8 mouse cellular contexts compared by ENCODE assay signal in genomic region chr4:127235742-127236487, GRCm38 (mm10). TPM values are rescaled to one million over a fixed set of nuclear protein-coding genes. Genes with fewer than 3 reads are reported as not detected.
DNase-seq lines count a peak whose midpoint lies in the region; ATAC-seq and TF ChIP-seq lines count a peak whose summit lies in the region.

No protein-coding gene starts in this region.

- peak overlapping the region; percentile 51 for H3K4me3 ChIP-seq in forebrain, postnatal 0 days (ENCODE audit: low read depth, low read length)

- peak overlapping the region; percentile 67 for H3K9ac ChIP-seq in forebrain, postnatal 0 days

- no peaks in the 10 kb centered on the region for H3K27me3 ChIP-seq in forebrain, postnatal 0 days (ENCODE audit: insufficient read depth, low read length)

- DNase-seq in NIH3T3 (ENCODE audit: low read depth) = peak; percentile 83
- peak; percentile 84 for DNase-seq in cerebellum, adult 11-12 months
- peak; percentile 89 for DNase-seq in forebrain, postnatal 0 days
- peak; percentile 89 to 92 for DNase-seq in layer of hippocampus, postnatal 10 days (ENCODE audit: low spot score in 2 of 2)
- DNase-seq in lung, postnatal 36 days = peak; percentile 93
- DNase-seq in retina, embryonic 14.5 days (ENCODE audit: low spot score) = peak; percentile 96
- DNase-seq in urinary bladder, adult 18-20 months (ENCODE audit: low spot score in 2 of 2) = peak; percentile 51 to 83

- no peaks in the 10 kb centered on the region for H3K9me3 ChIP-seq in forebrain, postnatal 0 days (ENCODE audit: low read length)

- peaks cover 18% of the 10 kb centered on the region for H3K4me1 ChIP-seq in forebrain, postnatal 0 days (ENCODE audit: insufficient read depth)

- H3K36me3 ChIP-seq in forebrain, postnatal 0 days (ENCODE audit: insufficient read depth) = no peaks in the 10 kb centered on the region; the same call in 1 of the 2 replicates

- H3K4me2 ChIP-seq in forebrain, postnatal 0 days (ENCODE audit: low read depth) = peak overlapping the region; percentile 98

- WGBS in forebrain, postnatal 0 days = 2% methylated on average over 67 of the region's 67 CpGs

- peak; percentile 63 for TF ChIP-seq CTCF in forebrain, postnatal 0 days (IDR thresholded peaks at IDR 0.05; ENCODE audit: low read depth)

- peak overlapping the region; percentile 75 for H3K27ac ChIP-seq in forebrain, postnatal 0 days (ENCODE audit: low read depth, low read length)

- peak; percentile 74 for ATAC-seq in forebrain, postnatal 0 days
- ATAC-seq in hematopoietic stem cell, adult 5-6 weeks (replicated peaks in 1 of 2; ENCODE audit: insufficient read depth in 1 of 2, low FRiP score in 2 of 2, low TSS enrichment in 1 of 2, low read depth in 1 of 2, poor library complexity in 2 of 2, severe bottlenecking in 2 of 2) = peak; percentile 74 to 84

RNA-seq across cellular contexts. Expression of gene Smim12, which starts 7.7 kb away (rescaled TPM):
- 30.2 and 43.8 TPM in 2 replicates for total RNA-seq in forebrain, postnatal 0 days (2014; rRNA removed)
- 61.4 and 64.8 TPM in 2 replicates for polyA plus RNA-seq in forebrain, postnatal 0 days (2015; fragmentation: Nextera tagmentation; extraction: Ambion mirVana)
- 28.2 and 32.8 TPM in 2 replicates for total RNA-seq in hematopoietic stem cell, adult 5-6 weeks (2017)
- 10 to 100 TPM; 41.1 to 45.5 TPM for total RNA-seq in layer of hippocampus, postnatal 10 days (2021)

Comparison
In these comparisons a context has a peak if more than half of its experiments do, and no peak if none do; other contexts are left out.
1. Peak in every context shown above with its lines: DNase-seq, ATAC-seq, H3K4me3 ChIP-seq and H3K27ac ChIP-seq.